Mouse (Mus musculus): ENCODE measurements around the gene Ccdc81. TPM values are rescaled to one million over a fixed set of nuclear protein-coding genes. Genes with fewer than 3 reads are reported as not detected.

Ccdc81 gene
- polyA plus RNA-seq, 1 experiment from 2014 or later = not detected

GRCm38 (mm10) chr7:89852158-89853095 is 51.0 kb downstream of the Ccdc81 start:
- no peak for DNase-seq (ENCODE audit: extremely low spot score, low spot score)
- H3K4me1 ChIP-seq = peaks cover 12% of the 10 kb centered on the region
- no peak overlapping the region for H3K27ac ChIP-seq
- H3K27me3 ChIP-seq (ENCODE audit: poor library complexity, severe bottlenecking) = no peaks in the 10 kb centered on the region
- H3K4me3 ChIP-seq = no peak overlapping the region
- H3K36me3 ChIP-seq (replicated peaks) = no peaks in the 10 kb centered on the region
- no peaks in the 10 kb centered on the region for H3K9me3 ChIP-seq
- WGBS = 86% methylated on average over 10 of the region's 10 CpGs

DNA sequence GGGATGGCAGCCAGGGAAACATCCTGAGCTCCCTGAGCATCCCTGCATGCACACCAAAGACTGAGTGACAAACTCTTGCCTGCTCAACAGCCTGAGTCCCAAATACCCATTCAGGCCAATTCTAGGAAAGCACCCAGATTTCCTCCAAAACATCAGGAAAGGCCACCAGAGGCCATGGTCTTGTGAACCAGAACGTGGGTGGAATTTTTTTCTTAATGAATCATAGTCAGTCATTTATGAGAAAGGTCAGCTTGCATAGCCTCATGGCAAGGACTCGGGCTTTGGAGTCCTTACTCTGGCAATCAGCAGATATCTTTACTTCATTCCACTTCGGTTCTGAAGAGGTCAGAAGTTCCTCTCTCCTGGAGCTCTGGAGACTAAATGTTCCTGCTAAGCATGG is 52.9 kb downstream of the Ccdc81 start:
- no peaks in the 10 kb centered on the region for H3K4me1 ChIP-seq
- no peaks in the 10 kb centered on the region for H3K9me3 ChIP-seq
- no peak overlapping the region for H3K27ac ChIP-seq
- H3K36me3 ChIP-seq (replicated peaks) = no peaks in the 10 kb centered on the region
- no peaks in the 10 kb centered on the region for H3K27me3 ChIP-seq (ENCODE audit: poor library complexity, severe bottlenecking)
- no peak for DNase-seq (ENCODE audit: extremely low spot score, low spot score)
- 89% methylated on average over 3 of the region's 3 CpGs for WGBS
- H3K4me3 ChIP-seq = no peak overlapping the region

DNA sequence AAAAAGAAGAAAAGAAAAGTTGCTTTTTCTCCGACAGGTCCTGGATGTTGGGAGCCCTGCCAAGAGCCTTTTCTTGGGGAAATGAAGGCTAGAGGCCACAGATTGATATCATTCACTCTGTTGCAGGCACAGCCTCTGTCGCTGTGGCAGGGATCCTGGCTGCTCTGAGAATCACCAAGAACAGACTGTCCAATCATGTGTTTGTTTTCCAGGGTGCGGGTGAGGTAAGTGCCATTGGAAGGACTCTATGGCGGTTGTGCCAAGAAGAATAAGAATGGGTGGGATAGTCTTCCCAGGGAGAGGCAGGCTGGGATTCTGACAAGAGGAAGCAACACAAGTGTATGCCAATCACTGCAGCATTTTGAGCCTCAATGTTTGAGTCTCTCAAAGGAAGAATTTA is 57.8 kb downstream of the Ccdc81 start:
- Histone ChIP-seq H3K9me3 (no peaks in the 10 kb centered on the region), H3K27ac (no peak overlapping the region), H3K4me1 (peaks cover 3% of the 10 kb centered on the region; the same call in 1 of the 2 replicates), H3K27me3 (ENCODE audit: poor library complexity, severe bottlenecking) (no peaks in the 10 kb centered on the region), H3K4me3 (no peak overlapping the region), H3K36me3 (replicated peaks) (no peaks in the 10 kb centered on the region)
- 89% methylated on average over 4 of the region's 4 CpGs for WGBS
- no peak for DNase-seq (ENCODE audit: extremely low spot score, low spot score)

DNA sequence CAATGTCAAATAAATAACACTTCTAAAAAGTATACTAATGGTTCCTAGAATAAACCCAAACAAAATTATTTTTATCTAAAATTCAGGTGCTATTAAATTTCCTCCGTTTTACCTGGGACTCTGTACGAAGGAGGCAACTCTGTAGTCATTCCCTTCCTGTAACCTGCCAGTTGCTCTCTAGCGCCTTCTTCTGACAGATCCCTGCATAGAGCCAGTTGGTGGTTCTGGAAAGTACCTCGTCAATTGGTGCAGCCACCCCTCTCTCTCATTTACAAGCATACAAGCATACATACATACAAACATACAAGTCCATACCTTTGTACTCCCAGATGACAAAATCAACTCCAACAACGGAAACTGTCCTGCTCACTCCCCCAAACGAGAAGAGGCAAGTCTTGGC is 59.9 kb downstream of the Ccdc81 start:
- Histone ChIP-seq H3K9me3 (no peaks in the 10 kb centered on the region), H3K36me3 (replicated peaks) (no peaks in the 10 kb centered on the region), H3K27me3 (ENCODE audit: poor library complexity, severe bottlenecking) (no peaks in the 10 kb centered on the region), H3K4me1 (peaks cover 3% of the 10 kb centered on the region; the same call in 1 of the 2 replicates), H3K4me3 (no peak overlapping the region), H3K27ac (no peak overlapping the region)
- no peak for DNase-seq (ENCODE audit: extremely low spot score, low spot score)
- WGBS = 29% methylated on average over 6 of the region's 6 CpGs

GRCm38 (mm10) chr7:89843121-89843520 is 60.3 kb downstream of the Ccdc81 start:
- Histone ChIP-seq H3K36me3 (replicated peaks) (no peaks in the 10 kb centered on the region), H3K4me3 (no peak overlapping the region), H3K27me3 (ENCODE audit: poor library complexity, severe bottlenecking) (no peaks in the 10 kb centered on the region), H3K4me1 (peaks cover 3% of the 10 kb centered on the region; the same call in 1 of the 2 replicates), H3K9me3 (no peaks in the 10 kb centered on the region), H3K27ac (no peak overlapping the region)
- 62% methylated on average over 6 of the region's 6 CpGs for WGBS
- DNase-seq (ENCODE audit: extremely low spot score, low spot score) = no peak

GRCm38 (mm10) chr7:89842404-89842715 is 61.1 kb downstream of the Ccdc81 start:
- DNase-seq (ENCODE audit: extremely low spot score, low spot score) = no peak
- Histone ChIP-seq H3K9me3 (no peaks in the 10 kb centered on the region), H3K27me3 (ENCODE audit: poor library complexity, severe bottlenecking) (no peaks in the 10 kb centered on the region), H3K4me3 (no peak overlapping the region), H3K4me1 (peaks cover 10% of the 10 kb centered on the region), H3K27ac (no peak overlapping the region), H3K36me3 (replicated peaks) (no peaks in the 10 kb centered on the region)
- WGBS = 89% methylated on average over 5 of the region's 5 CpGs

- 41% methylated on average over 15 of the region's 15 CpGs for WGBS
- peak; percentile 75 for DNase-seq (ENCODE audit: extremely low spot score, low spot score)
- Histone ChIP-seq H3K36me3 (replicated peaks) (no peaks in the 10 kb centered on the region), H3K4me3 (no peak overlapping the region), H3K27ac (no peak overlapping the region; the same call in 1 of the 2 replicates), H3K27me3 (ENCODE audit: poor library complexity, severe bottlenecking) (no peaks in the 10 kb centered on the region), H3K4me1 (peaks cover 10% of the 10 kb centered on the region), H3K9me3 (no peaks in the 10 kb centered on the region)
These were observed 61.6 kb downstream of the Ccdc81 start for GRCm38 (mm10) chr7:89841670-89842403.

DNA sequence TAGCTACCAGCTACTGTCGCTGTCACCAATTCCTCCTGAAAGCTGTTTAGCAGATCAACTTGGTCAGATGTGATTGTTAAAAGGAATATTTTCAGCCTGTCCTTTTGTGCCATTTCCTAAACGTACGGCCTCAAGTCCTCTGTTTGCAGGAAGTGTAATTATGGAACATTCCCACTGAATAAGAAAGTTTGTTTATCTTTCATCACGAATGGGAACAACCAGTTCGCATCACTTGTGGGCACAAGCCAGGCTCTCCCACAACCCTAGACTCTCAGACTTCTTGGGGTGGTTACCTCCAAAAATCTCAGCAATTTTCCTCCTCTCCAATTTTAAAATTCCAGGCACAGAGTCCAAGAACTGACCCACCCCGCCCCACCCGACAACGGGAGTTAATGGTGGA is 63.7 kb downstream of the Ccdc81 start:
- DNase-seq (ENCODE audit: extremely low spot score, low spot score) = peak; percentile 11
- H3K27ac ChIP-seq = peak overlapping the region; percentile 4; the same call in 1 of the 2 replicates
- no peaks in the 10 kb centered on the region for H3K36me3 ChIP-seq (replicated peaks)
- H3K27me3 ChIP-seq (ENCODE audit: poor library complexity, severe bottlenecking) = no peaks in the 10 kb centered on the region
- H3K4me3 ChIP-seq = no peak overlapping the region
- peaks cover 10% of the 10 kb centered on the region for H3K4me1 ChIP-seq
- H3K9me3 ChIP-seq = no peaks in the 10 kb centered on the region
- 89% methylated on average over 8 of the region's 8 CpGs for WGBS

DNA sequence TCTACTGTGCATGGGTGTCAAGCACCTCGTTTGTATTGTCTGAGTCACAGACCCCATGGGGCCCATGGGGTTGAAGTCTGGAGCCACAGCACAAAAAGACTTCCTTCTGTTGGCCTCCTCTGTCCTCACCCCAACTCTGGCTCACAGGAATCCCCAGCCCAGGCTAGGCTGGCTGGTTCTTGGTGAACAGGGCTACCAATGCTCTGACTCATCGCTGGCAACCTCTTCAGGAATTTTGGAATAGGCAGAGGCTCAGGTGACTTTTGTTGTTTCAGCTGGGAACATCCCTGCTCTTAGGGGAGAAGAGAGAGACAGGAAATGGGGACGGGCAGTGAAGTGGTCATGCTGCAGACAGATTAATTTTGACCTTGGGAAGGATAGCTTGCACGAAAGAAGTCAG is 65.6 kb downstream of the Ccdc81 start:
- Histone ChIP-seq H3K27me3 (ENCODE audit: poor library complexity, severe bottlenecking) (no peaks in the 10 kb centered on the region), H3K27ac (peak overlapping the region; percentile 65), H3K4me1 (peaks cover 10% of the 10 kb centered on the region), H3K36me3 (replicated peaks) (no peaks in the 10 kb centered on the region), H3K4me3 (no peak overlapping the region), H3K9me3 (no peaks in the 10 kb centered on the region)
- 71% methylated on average over 4 of the region's 4 CpGs for WGBS
- peak; percentile 13 for DNase-seq (ENCODE audit: extremely low spot score, low spot score)

DNA sequence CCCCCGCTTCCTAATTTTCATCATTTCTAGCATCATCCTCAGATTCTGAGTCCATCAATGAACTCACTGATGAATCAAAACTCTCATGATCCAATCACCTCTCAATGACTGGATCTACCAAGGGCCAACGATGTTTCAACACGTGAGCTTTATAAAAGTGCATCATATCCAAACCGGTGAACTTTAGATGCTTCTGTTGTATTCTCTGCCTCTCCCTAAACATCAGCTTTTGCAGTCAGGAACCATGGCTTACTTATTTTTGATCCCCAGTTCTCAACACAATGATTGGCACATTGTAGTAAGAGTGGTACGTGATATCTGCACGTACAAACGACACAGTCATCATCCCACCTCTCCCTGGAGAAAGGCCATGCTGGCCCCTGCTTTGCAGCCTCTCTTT is 66.8 kb downstream of the Ccdc81 start:
- H3K9me3 ChIP-seq = no peaks in the 10 kb centered on the region
- 95% methylated on average over 7 of the region's 7 CpGs for WGBS
- H3K4me3 ChIP-seq = no peak overlapping the region
- no peaks in the 10 kb centered on the region for H3K27me3 ChIP-seq (ENCODE audit: poor library complexity, severe bottlenecking)
- H3K36me3 ChIP-seq (replicated peaks) = no peaks in the 10 kb centered on the region
- DNase-seq (ENCODE audit: extremely low spot score, low spot score) = no peak
- peaks cover 10% of the 10 kb centered on the region for H3K4me1 ChIP-seq
- H3K27ac ChIP-seq = no peak overlapping the region

- 90% methylated on average over 8 of the region's 8 CpGs for WGBS
- Histone ChIP-seq H3K4me1 (peaks cover 7% of the 10 kb centered on the region), H3K36me3 (replicated peaks) (no peaks in the 10 kb centered on the region), H3K27ac (no peak overlapping the region), H3K4me3 (no peak overlapping the region), H3K27me3 (ENCODE audit: poor library complexity, severe bottlenecking) (no peaks in the 10 kb centered on the region), H3K9me3 (no peaks in the 10 kb centered on the region)
- DNase-seq (ENCODE audit: extremely low spot score, low spot score) = no peak
These were observed 67.9 kb downstream of the Ccdc81 start for GRCm38 (mm10) chr7:89835566-89835965.

DNA sequence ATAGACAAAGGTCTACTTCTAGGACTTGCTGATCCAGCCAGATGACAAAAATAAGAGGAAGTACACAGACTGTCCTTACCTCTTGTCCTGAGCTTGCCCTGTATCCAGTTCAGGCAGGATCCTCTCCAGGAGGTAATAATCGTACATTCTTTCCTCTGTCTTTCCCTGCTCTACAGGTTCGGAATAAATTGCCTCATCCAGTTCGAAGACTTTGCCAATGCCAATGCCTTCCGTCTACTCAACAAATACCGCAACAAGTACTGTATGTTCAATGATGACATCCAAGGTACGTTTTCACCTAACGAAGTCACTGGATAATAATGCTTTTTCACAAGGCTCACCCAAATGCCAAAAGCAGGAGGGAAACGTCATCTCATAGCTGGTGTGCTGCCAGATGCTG is 69.9 kb downstream of the Ccdc81 start:
- DNase-seq (ENCODE audit: extremely low spot score, low spot score) = no peak
- Histone ChIP-seq H3K9me3 (no peaks in the 10 kb centered on the region), H3K27me3 (ENCODE audit: poor library complexity, severe bottlenecking) (no peaks in the 10 kb centered on the region), H3K36me3 (replicated peaks) (no peaks in the 10 kb centered on the region), H3K27ac (no peak overlapping the region), H3K4me1 (peaks cover 13% of the 10 kb centered on the region), H3K4me3 (no peak overlapping the region)
- 93% methylated on average over 8 of the region's 8 CpGs for WGBS

DNA sequence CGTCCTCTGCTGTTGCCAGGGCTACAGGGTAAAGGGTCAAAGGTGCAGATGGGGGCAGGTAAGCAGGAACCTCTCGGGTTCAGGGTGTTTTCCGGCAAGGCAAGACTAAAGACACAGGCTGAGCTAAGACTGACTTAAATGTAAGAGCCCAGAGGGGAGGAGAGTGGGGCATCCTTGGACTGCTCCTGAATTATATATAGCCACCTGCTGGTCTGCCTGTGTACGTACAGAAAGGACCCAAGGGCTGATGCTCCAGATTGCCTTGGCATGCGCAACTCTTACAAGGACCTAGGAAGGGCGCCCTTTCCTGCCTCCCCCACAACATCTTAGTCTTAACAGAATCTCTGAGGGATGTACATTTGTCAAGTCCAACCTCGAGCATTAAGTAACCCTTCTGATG is 74.2 kb downstream of the Ccdc81 start:
- Histone ChIP-seq H3K4me1 (peaks cover 6% of the 10 kb centered on the region), H3K9me3 (no peaks in the 10 kb centered on the region), H3K27ac (no peak overlapping the region), H3K36me3 (replicated peaks) (no peaks in the 10 kb centered on the region), H3K4me3 (no peak overlapping the region), H3K27me3 (ENCODE audit: poor library complexity, severe bottlenecking) (no peaks in the 10 kb centered on the region)
- DNase-seq (ENCODE audit: extremely low spot score, low spot score) = peak; percentile 14
- WGBS = 67% methylated on average over 7 of the region's 7 CpGs

Measured in forebrain, embryonic 10.5 days (tissue).